Mouse (Mus musculus): ENCODE measurements around the gene Hoxb2. TPM values are rescaled to one million over a fixed set of nuclear protein-coding genes. Genes with fewer than 3 reads are reported as not detected.

Gene Hoxb2
- polyA plus RNA-seq, 1 experiment from 2014 or later = 63.0 TPM

GRCm38 (mm10) chr11:96318368-96319070 lies 31.8 kb upstream of the Hoxb2 start:
- H3K27me3 ChIP-seq = no peaks in the 10 kb centered on the region

DNA sequence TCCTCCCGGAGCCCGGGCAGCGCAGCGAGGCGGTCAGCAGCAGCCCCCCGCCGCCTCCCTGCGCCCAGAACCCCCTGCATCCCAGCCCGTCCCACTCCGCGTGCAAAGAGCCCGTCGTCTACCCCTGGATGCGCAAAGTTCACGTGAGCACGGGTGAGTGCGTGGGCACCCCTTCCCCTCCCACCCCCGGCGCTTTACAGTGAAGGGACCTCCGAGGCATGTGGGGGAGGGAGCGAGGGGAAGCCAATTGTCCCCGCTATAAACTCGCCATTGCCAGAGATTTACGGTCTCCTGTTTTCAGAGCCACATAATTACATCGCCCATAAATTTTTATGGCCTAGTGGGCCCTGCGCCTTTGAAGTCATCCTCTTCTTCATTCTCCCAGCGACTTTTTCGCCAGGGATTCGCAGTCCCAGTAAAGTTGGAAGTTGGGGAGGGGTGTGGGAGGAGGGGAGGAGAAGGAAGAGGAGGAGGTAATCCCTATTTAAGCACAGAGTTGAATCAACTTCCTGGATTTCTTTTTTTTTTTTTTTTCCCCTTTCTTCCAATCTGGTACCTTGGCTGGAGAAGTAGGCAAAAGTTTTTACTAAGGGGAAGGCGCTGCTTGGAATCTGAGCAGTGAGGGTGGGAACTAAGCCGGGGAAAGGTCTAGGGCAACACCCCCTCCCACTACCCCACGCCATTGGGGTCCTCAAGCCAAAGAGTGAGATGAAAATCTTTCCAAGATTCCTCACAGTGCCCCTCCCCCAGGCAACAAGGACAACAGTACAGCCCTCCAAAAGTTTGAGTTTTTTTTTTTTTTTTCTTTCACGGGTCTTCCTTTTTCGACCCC lies 31.0 kb upstream of the Hoxb2 start:
- H3K27me3 ChIP-seq = no peaks in the 10 kb centered on the region
- under 1% methylated on average over 34 of the region's 34 CpGs for WGBS
- peak overlapping the region; percentile 100 for H3K27ac ChIP-seq (replicated peaks)
- peak overlapping the region; percentile 100 for H3K9ac ChIP-seq
- H3K4me2 ChIP-seq = peak overlapping the region; percentile 96
- H3K4me1 ChIP-seq (replicated peaks) = peaks cover 89% of the 10 kb centered on the region
- H3K4me3 ChIP-seq = peak overlapping the region; percentile 99
- H3K36me3 ChIP-seq = peaks cover 10% of the 10 kb centered on the region; the same call in 1 of the 2 replicates
- peak; percentile 88 for ATAC-seq (ENCODE audit: low read depth)
- no peaks in the 10 kb centered on the region for H3K9me3 ChIP-seq

More at GRCm38 (mm10) chr11:96318368-96319070, 31.8 kb upstream of the Hoxb2 start:
- ATAC-seq (ENCODE audit: low read depth) = peak; percentile 67
- peak overlapping the region; percentile 96 for H3K4me2 ChIP-seq
- H3K9ac ChIP-seq = peak overlapping the region; percentile 100
- peaks cover 7% of the 10 kb centered on the region; the same call in 1 of the 2 replicates for H3K36me3 ChIP-seq
- H3K9me3 ChIP-seq = no peaks in the 10 kb centered on the region
- peak overlapping the region; percentile 100 for H3K27ac ChIP-seq (replicated peaks)
- H3K4me1 ChIP-seq (replicated peaks) = peaks cover 89% of the 10 kb centered on the region
- H3K4me3 ChIP-seq = peak overlapping the region; percentile 99
- under 1% methylated on average over 29 of the region's 45 CpGs for WGBS

DNA sequence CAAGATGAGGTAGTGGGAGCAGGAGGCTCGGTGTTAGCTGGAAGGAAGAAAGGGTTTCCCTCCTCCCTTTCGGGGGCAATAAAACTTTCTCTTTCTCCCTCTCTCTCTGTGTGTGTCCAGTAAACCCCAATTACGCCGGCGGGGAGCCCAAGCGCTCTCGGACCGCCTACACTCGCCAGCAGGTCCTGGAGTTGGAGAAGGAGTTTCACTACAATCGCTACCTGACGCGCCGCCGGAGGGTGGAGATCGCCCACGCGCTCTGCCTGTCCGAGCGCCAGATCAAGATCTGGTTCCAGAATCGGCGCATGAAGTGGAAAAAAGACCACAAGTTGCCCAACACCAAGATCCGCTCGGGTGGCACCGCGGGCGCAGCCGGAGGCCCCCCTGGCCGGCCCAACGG lies 30.4 kb upstream of the Hoxb2 start:
- Histone ChIP-seq H3K4me1 (replicated peaks) (peaks cover 89% of the 10 kb centered on the region), H3K4me3 (peak overlapping the region; percentile 99), H3K4me2 (peak overlapping the region; percentile 96), H3K27me3 (no peaks in the 10 kb centered on the region), H3K36me3 (peaks cover 10% of the 10 kb centered on the region; the same call in 1 of the 2 replicates), H3K9me3 (no peaks in the 10 kb centered on the region), H3K27ac (replicated peaks) (peak overlapping the region; percentile 100), H3K9ac (peak overlapping the region; percentile 100)
- under 1% methylated on average over 29 of the region's 29 CpGs for WGBS
- ATAC-seq (ENCODE audit: low read depth) = peak; percentile 7; the same call in 1 of the 2 replicates

GRCm38 (mm10) chr11:96320688-96321087 lies 29.6 kb upstream of the Hoxb2 start:
- peak overlapping the region; percentile 96 for H3K4me2 ChIP-seq
- H3K9ac ChIP-seq = peak overlapping the region; percentile 100
- H3K27ac ChIP-seq (replicated peaks) = peak overlapping the region; percentile 100
- H3K9me3 ChIP-seq = no peaks in the 10 kb centered on the region
- no peak for ATAC-seq (ENCODE audit: low read depth)
- H3K4me3 ChIP-seq = peak overlapping the region; percentile 99
- peaks cover 89% of the 10 kb centered on the region for H3K4me1 ChIP-seq (replicated peaks)
- H3K27me3 ChIP-seq = no peaks in the 10 kb centered on the region
- under 1% methylated on average over 17 of the region's 17 CpGs for WGBS
- peaks cover 10% of the 10 kb centered on the region; the same call in 1 of the 2 replicates for H3K36me3 ChIP-seq

DNA sequence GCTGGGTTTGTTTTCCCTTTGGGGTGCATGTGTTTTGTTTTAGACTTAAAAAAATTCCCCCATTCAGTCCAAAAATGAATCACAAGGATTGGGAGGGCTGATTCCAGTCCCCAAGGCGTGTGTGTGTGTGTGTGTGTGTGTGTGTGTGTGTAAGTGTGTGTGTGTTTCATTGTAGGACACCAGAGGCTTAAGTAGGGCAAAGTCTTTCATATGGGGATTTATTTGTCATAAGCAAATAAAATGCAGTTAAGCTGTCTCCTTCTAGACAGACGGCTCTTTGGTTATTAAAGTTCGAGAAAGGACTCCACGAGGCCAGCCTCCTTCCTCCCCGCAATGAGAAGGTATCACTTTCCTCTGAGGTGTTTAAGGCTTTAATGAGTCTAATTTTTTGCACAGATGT lies 28.5 kb upstream of the Hoxb2 start:
- no peak for ATAC-seq (ENCODE audit: low read depth)
- Histone ChIP-seq H3K27ac (replicated peaks) (peak overlapping the region; percentile 100), H3K4me3 (peak overlapping the region; percentile 99), H3K36me3 (peaks cover 12% of the 10 kb centered on the region; the same call in 1 of the 2 replicates), H3K4me2 (peak overlapping the region; percentile 96), H3K4me1 (replicated peaks) (peaks cover 89% of the 10 kb centered on the region), H3K27me3 (no peaks in the 10 kb centered on the region), H3K9ac (peak overlapping the region; percentile 100), H3K9me3 (no peaks in the 10 kb centered on the region)
- WGBS = 6% methylated on average over 5 of the region's 5 CpGs

DNA sequence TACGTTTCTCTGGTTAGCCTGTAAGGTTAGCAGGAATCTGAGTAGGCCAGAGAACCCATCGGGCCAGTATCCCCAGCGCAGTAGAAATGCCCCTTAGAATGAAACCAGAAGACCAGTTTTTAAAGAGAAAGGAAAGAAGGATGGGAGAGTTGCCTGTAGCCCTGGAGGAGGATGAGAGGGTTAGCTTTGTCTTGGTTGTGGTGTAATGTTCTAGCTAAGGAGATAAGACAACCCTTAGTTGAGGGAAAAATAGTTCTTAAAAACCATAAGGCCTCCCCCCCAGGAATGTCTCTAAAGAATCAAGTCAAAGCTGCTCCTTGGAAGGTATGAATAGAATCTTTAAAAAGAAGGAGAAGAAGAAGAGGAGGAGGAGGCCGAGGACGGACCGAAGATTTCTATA lies 27.6 kb upstream of the Hoxb2 start:
- H3K9me3 ChIP-seq = no peaks in the 10 kb centered on the region
- peak overlapping the region; percentile 100 for H3K9ac ChIP-seq
- 4% methylated on average over 6 of the region's 6 CpGs for WGBS
- peak overlapping the region; percentile 96 for H3K4me2 ChIP-seq
- ATAC-seq (ENCODE audit: low read depth) = no peak
- peaks cover 12% of the 10 kb centered on the region; the same call in 1 of the 2 replicates for H3K36me3 ChIP-seq
- no peaks in the 10 kb centered on the region for H3K27me3 ChIP-seq
- H3K4me3 ChIP-seq = peak overlapping the region; percentile 99
- peak overlapping the region; percentile 100 for H3K27ac ChIP-seq (replicated peaks)
- H3K4me1 ChIP-seq (replicated peaks) = peaks cover 89% of the 10 kb centered on the region

GRCm38 (mm10) chr11:96323154-96323553 lies 27.2 kb upstream of the Hoxb2 start, which contains the start of gene Hoxb3:
TSS of gene Hoxb3 (plus strand) at chr11:96323326.
- Histone ChIP-seq H3K36me3 (peaks cover 12% of the 10 kb centered on the region; the same call in 1 of the 2 replicates), H3K4me2 (peak within 1 kb of the TSS; percentile 96), H3K27me3 (no peaks in the 10 kb centered on the region), H3K27ac (replicated peaks) (peak within 1 kb of the TSS; percentile 100), H3K9ac (peak within 1 kb of the TSS; percentile 100), H3K9me3 (no peaks in the 10 kb centered on the region), H3K4me3 (peak within 1 kb of the TSS; percentile 99), H3K4me1 (replicated peaks) (peaks cover 89% of the 10 kb centered on the region)
- WGBS = 7% methylated on average over 10 of the region's 10 CpGs
- ATAC-seq (ENCODE audit: low read depth) = no peak

DNA sequence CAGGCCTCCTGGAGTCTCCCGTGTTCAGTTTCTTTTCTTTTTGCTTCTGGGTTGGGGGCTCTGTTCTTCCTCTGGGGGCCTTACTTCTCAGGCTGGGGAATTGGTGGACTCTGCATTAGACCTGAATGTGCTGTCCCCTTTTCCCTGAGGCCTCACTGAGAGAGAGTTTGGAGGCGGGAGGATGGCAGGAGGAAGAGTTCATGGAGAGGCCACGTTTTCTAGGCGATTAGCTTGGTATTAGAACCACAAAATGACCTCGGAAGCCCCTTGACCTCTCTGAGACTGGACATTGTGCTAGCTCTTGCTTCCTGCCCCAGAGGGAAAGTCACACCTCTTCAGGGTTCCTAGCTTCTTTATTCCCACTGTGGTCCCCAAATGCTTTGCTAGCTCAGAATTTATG lies 26.2 kb upstream of the Hoxb2 start:
- Histone ChIP-seq H3K9ac (peak overlapping the region; percentile 100), H3K4me1 (replicated peaks) (peaks cover 97% of the 10 kb centered on the region), H3K27me3 (no peaks in the 10 kb centered on the region), H3K4me3 (peak overlapping the region; percentile 99), H3K9me3 (no peaks in the 10 kb centered on the region), H3K4me2 (peak overlapping the region; percentile 96), H3K27ac (replicated peaks) (peak overlapping the region; percentile 100), H3K36me3 (peaks cover 12% of the 10 kb centered on the region; the same call in 1 of the 2 replicates)
- WGBS = 6% methylated on average over 5 of the region's 5 CpGs
- no peak for ATAC-seq (ENCODE audit: low read depth)

DNA sequence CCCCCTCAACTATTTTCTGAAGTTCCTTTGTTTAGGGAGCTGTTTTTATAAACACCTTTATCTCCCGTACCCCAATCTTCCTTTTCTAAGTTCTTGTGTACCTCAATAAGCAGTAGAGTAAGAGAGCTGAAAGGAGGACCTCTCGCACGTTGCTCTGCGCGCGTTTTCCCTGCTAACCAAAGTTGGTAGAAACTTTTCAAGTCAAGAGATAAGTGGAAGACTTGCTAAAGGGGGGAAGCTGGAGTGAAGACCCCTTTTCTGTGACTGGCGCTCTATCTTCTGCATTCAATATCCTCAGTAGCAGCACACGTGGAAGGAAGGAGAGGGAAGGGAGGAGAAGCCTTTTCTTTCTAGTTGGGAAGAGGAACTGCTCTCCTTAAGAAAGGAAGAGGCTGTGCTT lies 25.4 kb upstream of the Hoxb2 start:
- H3K4me2 ChIP-seq = peak overlapping the region; percentile 96
- peaks cover 13% of the 10 kb centered on the region; the same call in 1 of the 2 replicates for H3K36me3 ChIP-seq
- peaks cover 100% of the 10 kb centered on the region for H3K4me1 ChIP-seq (replicated peaks)
- no peak for ATAC-seq (ENCODE audit: low read depth)
- no peaks in the 10 kb centered on the region for H3K27me3 ChIP-seq
- peak overlapping the region; percentile 100 for H3K9ac ChIP-seq
- peak overlapping the region; percentile 99 for H3K4me3 ChIP-seq
- 4% methylated on average over 8 of the region's 8 CpGs for WGBS
- H3K27ac ChIP-seq (replicated peaks) = peak overlapping the region; percentile 100
- H3K9me3 ChIP-seq = no peaks in the 10 kb centered on the region

GRCm38 (mm10) chr11:96325747-96326212 lies 24.5 kb upstream of the Hoxb2 start:
- peak overlapping the region; percentile 99 for H3K4me3 ChIP-seq
- peaks cover 100% of the 10 kb centered on the region for H3K4me1 ChIP-seq (replicated peaks)
- no peak for ATAC-seq (ENCODE audit: low read depth)
- peak overlapping the region; percentile 100 for H3K27ac ChIP-seq (replicated peaks)
- 3% methylated on average over 22 of the region's 22 CpGs for WGBS
- H3K27me3 ChIP-seq = no peaks in the 10 kb centered on the region
- H3K9me3 ChIP-seq = no peaks in the 10 kb centered on the region
- peak overlapping the region; percentile 100 for H3K9ac ChIP-seq
- H3K36me3 ChIP-seq = peaks cover 16% of the 10 kb centered on the region; the same call in 1 of the 2 replicates
- H3K4me2 ChIP-seq = peak overlapping the region; percentile 96

DNA sequence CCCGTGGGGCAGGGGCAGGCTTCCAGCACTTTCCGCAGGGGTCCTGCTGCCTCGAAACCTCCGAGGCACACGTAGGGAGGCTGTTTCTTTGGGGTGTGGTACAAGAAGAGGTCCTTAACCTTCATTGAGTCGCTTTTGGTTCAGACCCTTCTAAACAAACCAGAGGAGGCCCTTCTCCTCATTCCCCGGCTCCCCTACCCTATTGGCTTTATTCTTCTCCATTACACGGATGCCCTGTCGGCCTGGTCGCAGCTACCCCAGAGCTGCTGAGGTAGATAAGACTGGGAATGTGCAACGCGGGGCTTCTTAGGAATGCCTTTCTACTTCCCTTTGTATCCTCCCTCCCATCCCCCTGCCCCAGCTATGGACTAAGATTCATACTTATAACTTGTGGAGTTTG lies 23.6 kb upstream of the Hoxb2 start:
- Histone ChIP-seq H3K4me1 (replicated peaks) (peaks cover 100% of the 10 kb centered on the region), H3K36me3 (peaks cover 16% of the 10 kb centered on the region; the same call in 1 of the 2 replicates), H3K4me3 (peak overlapping the region; percentile 99), H3K27me3 (no peaks in the 10 kb centered on the region), H3K27ac (replicated peaks) (peak overlapping the region; percentile 100), H3K9me3 (no peaks in the 10 kb centered on the region), H3K9ac (peak overlapping the region; percentile 100), H3K4me2 (peak overlapping the region; percentile 96)
- 1% methylated on average over 12 of the region's 12 CpGs for WGBS
- no peak for ATAC-seq (ENCODE audit: low read depth)
